Mouse (Mus musculus): ENCODE data around the gene Spindoc.

GRCm38 (mm10) chr19:7309738-7310330 is 73.0 kb downstream of the Spindoc start:
- TF ChIP-seq CTCF (IDR thresholded peaks at IDR 0.05; ENCODE audit: low read depth) (no peak), EP300 (IDR thresholded peaks at IDR 0.05; ENCODE audit: low read depth) (no peak)
